Mouse (Mus musculus) brain, adult 10 weeks (tissue): ENCODE results near the gene Adamts6. TPM values are rescaled to one million over a fixed set of nuclear protein-coding genes. Genes with fewer than 3 reads are reported as not detected.

ENCODE experiments used
- polyA plus RNA-seq: library from polyadenylated mRNA; stranded (reverse); fragments of 350-450 nt; fragmentation: Illumina TruSeq; extraction: RNeasy Lipid Tissue Mini Kit (QIAGEN cat#74804); gene quantifications from one replicate; pipeline ENCODE4 v1.2.3, GENCODE M21; 2015; ENCODE audit warnings: low read depth, low replicate concordance

Gene Adamts6
- polyA plus RNA-seq, result 2.7 TPM

GRCm38 (mm10) chr13:104287366-104288225 lies at the start of gene Adamts6:
Adamts6 (plus strand) TSS chr13:104287835.

Other genes with a start within 250 kb of the Adamts6 start
- 17.1 TPM for gene Nln, start 178.2 kb upstream of the Adamts6 start, polyA plus RNA-seq
- 131 TPM for gene Sgtb, start 178.1 kb upstream of the Adamts6 start, polyA plus RNA-seq
- gene Trappc13, start 109.4 kb upstream of the Adamts6 start, polyA plus RNA-seq, result 51.6 TPM
- 72.8 TPM for gene Trim23, start 109.0 kb upstream of the Adamts6 start, polyA plus RNA-seq
- 1.4 TPM for gene Cenpk, start 59.2 kb upstream of the Adamts6 start, polyA plus RNA-seq
- gene Ppwd1, start 59.0 kb upstream of the Adamts6 start, polyA plus RNA-seq, result 8.0 TPM